Mouse (Mus musculus) CD4-positive, CD25-positive, alpha-beta regulatory T cell, adult 2 months (primary cell): ENCODE data around the gene Herpud1.
A peak's percentile ranks its signal among the peaks of the same experiment; 100 is the strongest.

Experiments
- DNase-seq: peaks from one replicate; pipeline ENCODE4 v3.0.0-alpha.2; 2012; ENCODE audit warnings: low read depth, low spot score

The Herpud1 gene

DNA sequence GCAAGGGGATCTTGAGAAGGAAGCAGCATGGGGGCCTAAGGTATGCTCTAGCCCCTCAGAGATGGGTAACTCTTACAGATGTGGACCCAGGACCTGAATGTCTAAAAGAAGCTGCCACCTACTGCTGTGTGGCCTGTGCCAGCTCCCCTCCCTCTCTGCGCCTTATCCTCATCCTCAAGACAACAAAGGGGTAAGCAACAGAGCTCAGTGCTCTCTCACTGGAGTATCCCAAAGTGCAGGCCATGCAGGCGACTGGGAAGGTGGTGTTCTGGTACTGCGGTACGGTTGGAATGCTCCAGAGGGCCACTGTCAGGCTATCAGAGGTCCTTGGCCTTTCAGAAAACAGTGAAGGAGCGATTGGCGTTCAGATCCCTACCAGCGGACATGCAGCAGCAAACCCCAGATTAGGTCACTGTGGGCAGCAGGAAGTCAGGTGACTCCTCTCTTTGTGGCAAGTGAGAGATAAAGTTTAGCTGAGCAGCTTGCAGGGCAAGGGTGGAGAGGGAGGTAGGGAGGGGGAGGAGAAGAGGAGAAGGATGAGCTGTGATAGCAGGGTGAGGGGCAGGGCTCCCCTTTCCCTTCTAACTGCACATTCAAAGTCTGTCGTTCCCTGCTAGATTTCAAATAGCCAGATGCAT lies 22.3 kb downstream of the Herpud1 start:
- peak; percentile 52 for DNase-seq

DNA sequence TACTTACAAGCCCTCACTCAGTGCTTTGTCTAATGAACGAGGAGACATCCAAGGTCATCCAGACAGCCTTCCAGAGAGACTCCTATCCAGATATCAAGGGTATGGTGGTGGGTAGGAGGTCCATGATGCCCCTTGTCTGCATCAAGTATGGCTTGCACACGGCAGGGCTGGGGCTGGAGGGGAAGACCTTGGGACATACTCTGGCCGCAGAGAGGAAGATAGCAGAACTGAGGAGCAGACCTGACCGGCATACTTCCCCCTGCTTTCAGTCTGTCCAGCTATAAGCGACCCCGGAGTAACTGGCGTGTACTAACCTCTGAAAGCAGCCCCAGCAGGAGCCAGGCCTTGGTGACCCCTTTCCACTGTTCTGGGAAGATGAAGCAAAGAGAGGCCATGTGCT lies 23.3 kb downstream of the Herpud1 start:
- DNase-seq: no peak

DNA sequence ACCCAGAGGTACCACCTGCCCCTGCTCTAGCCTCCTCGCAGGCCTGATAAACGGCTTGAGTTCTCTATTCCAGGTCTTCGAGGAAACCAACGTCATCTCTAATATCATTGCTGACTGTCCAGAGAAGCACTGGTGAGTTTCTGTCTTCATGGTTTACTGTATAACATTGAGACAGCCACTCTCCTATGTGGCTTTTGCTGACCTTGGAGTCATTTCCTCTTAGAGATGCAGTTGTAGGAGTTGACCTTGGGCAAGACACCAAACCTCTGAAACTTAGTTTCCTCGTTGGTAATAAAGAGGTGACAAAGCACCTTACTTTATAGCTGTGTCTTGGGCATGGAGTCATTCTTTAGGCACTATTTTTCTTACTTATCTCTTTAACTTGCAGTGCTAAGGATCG lies 26.3 kb downstream of the Herpud1 start:
- DNase-seq: no peak

DNA sequence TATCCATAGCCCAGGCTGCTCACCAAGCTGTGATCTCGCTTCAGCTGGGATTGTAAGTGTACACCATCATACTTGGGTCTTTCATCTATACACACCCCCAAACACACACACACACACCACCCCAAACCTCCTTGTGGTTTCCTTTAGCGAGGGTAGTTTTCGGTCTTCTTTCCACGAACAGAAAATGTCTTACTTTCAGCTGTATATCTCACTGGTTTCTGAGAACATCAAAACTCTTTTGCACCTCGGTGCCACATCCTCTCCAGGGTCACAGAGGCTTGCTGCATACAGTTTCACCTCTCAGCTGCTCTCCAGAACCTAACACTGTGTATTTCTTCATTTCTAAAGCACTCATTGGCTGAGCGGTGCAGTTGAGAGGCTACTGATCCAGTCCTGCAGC lies 27.3 kb downstream of the Herpud1 start:
- DNase-seq: peak; percentile 81

- peak; percentile 63 for DNase-seq
Measured at GRCm38 (mm10) chr8:94415218-94415617, 29.0 kb downstream of the Herpud1 start.

GRCm38 (mm10) chr8:94418017-94418416 lies 31.8 kb downstream of the Herpud1 start:
- peak; percentile 55 for DNase-seq

DNA sequence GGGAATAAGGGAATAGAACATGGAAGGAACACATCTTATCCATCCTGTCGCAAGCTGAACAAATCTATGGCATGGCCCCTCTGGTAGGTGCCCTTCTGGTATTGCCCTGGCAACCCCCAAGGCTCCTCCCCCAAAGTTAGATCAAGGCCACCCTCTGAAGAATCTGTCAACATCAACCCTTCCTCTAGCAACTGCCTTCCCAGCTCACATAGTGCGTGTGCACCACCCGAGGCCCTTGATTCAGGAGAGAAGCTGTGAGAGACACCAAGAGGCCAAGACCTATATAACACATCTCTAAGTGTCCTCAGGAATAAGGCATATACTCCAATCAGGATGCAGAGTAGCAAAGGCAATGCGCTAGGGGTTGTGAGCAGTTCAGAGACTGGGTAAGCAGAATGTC lies 36.0 kb downstream of the Herpud1 start:
- peak; percentile 66 for DNase-seq

- DNase-seq: peak; percentile 61
Measured at GRCm38 (mm10) chr8:94427953-94428352, 41.7 kb downstream of the Herpud1 start.

- DNase-seq: no peak
Measured at GRCm38 (mm10) chr8:94428420-94428819, 42.2 kb downstream of the Herpud1 start.

GRCm38 (mm10) chr8:94429376-94429775 lies 43.1 kb downstream of the Herpud1 start:
- DNase-seq: no peak

DNA sequence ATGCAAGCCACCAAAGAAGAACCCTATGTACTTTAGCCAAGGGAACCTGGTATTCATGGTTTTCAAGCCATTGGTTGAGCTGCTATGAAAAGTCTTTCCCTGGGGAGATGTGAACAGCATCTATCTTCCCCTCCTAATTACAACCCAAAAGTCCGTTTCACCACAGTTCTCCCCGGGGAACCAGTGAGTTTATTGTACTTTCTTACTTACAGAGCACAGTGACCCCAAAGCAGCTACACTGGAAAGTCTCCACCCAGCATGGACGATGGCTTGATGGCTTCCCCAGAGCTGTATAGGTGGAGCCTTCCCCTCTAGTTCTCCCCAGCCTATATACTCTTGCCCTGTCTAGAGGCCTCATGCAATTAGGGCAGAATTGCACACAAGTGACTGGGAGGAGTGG lies 46.0 kb downstream of the Herpud1 start:
- DNase-seq: no peak

DNA sequence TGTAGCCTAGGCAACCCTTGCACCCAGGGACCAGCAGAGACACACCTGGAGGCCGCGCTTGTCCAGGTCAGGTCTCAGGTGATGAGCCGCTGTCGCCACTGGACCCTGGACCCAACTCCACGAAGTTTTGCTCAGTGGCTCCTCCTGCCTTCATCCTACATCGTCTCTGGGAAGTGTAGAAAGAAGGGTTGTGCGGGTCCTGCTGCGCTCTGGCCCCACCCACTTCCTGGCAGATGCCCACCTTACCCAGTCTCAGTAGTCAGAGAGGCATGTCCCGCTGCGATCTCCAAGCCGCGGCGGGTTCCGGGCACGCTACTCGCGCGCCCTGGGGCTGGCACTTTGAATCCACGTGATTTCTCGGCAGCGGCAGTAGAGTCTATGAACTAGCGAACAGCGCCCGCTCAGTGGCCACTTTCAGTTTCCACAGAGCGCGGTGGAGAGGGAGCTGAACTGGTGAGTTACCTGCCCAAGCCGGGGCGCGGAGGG lies 47.8 kb downstream of the Herpud1 start, which contains the start of gene Nlrc5:
Nlrc5 (plus strand) TSS at position 376 of the 486 bp plus-strand sequence.
- DNase-seq: peak; percentile 92

DNA sequence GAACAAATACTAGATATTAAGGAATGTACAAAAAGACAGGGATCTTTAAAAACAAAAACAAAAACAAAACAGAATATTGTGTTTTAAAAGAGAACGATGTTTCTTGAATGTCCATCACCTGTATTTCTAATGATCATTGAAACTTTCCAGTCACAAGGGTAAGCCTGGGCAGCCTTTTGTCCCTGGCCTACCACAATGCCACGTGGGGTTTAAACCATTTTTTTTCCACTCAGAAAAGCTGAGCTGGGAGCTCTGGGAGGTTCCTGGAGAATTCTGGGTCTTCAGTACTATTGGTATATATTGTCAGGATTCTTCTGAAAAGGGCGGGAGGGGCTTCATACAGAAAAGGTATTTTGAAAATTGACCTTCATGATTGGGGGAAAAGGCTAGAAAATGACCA lies 48.7 kb downstream of the Herpud1 start:
- DNase-seq: no peak

DNA sequence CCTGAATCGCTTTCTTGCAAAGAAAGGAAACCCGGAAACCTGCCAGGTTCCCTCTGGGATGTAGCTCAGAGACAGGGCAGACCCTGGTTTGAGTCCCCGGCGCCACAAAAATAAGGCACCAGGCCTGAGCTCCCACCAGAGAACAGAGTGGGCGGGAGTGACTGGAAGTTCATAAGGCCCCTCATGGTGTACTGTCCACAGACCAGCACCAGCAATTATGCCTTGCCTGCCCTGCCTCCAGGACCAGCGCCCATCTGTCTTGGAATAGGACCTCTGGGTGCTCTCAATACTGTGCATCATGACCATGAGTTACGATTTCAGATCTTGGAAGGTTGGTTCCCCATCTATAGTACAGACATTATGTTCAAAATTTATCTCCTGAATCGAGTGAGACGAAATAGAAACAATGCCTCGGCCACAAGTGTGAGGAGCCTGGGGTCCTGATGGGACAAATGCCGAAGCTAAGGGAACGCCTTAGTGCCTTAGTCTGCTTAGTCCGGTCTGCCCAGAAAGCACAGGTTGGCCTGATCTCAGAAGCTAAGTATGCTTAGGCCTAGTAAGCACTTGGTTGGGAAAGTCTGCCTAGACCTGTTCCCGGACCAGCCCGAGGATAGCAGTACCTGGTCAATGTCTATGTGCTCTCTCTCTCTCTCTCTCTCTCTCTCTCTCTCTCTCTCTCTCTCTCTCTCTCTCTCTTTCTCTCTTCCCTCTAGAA lies 49.3 kb downstream of the Herpud1 start:
- DNase-seq: peak; percentile 19

GRCm38 (mm10) chr8:94436112-94436572 lies 49.9 kb downstream of the Herpud1 start:
- peak; percentile 29 for DNase-seq

DNA sequence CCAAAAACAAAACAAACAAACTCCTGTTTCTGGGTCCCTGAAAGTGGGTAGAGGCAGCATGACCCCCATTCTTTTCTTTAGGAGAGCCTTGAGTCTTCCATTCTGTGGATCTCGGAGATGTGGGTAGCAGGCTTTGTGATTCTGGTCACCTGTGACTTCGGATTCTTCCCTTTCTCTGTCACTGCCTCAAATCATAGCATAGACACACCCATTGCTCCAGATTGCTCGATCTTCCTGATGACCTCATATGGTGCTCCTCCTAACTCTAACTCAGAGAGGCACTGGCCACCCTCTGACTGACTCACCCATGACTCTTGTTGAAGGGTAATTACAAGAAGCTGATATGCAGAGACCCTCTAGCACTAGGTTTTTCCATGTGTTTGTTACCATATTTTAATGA lies 50.7 kb downstream of the Herpud1 start:
- DNase-seq: peak; percentile 20

- DNase-seq: no peak
Measured at GRCm38 (mm10) chr8:94438659-94439058, 52.4 kb downstream of the Herpud1 start.

- no peak for DNase-seq
Measured at GRCm38 (mm10) chr8:94439691-94440090, 53.5 kb downstream of the Herpud1 start.

GRCm38 (mm10) chr8:94440389-94440788 lies 54.2 kb downstream of the Herpud1 start:
- peak; percentile 27 for DNase-seq

- no peak for DNase-seq
Measured at GRCm38 (mm10) chr8:94441686-94442085, 55.4 kb downstream of the Herpud1 start.

- peak; percentile 23 for DNase-seq
Measured at GRCm38 (mm10) chr8:94443153-94443552, 56.9 kb downstream of the Herpud1 start.

DNA sequence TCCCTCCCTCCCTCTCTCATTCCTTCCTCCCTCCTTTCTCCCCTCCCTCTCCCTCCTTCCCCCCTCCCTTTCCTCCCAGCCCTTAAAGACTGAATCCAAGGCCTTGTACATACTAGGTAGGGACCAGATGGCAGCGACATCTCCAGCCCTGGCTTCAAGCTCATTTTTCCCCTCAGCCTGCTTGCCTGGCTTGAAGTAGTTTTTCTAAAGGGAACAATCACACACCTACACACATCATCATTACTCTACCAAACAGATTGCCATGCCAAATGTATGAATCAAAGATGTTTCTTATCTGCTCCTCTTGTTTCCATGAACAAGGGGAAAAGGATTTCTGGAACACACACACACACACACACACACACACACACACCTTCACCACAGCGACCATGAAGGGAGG lies 58.2 kb downstream of the Herpud1 start:
- DNase-seq: no peak
